Comparison of ENCODE assay signal across 8 mouse cellular contexts in genomic region chr5:127243611-127244010, GRCm38 (mm10). TPM values are rescaled to one million over a fixed set of nuclear protein-coding genes. Genes with fewer than 3 reads are reported as not detected.
DNase-seq lines count a peak whose midpoint lies in the region; ATAC-seq and TF ChIP-seq lines count a peak whose summit lies in the region.

No protein-coding gene starts in this region.

- no peaks in the 10 kb centered on the region; the same call in 1 of the 2 replicates for H3K9me3 ChIP-seq in kidney, postnatal 0 days (replicated peaks; ENCODE audit: low read length)
- H3K9me3 ChIP-seq in forebrain, postnatal 0 days (ENCODE audit: low read length), result no peaks in the 10 kb centered on the region
- no peaks in the 10 kb centered on the region for H3K9me3 ChIP-seq in midbrain, embryonic 16.5 days (replicated peaks; ENCODE audit: control insufficient read depth, low read length, poor library complexity, severe bottlenecking)

- no peaks in the 10 kb centered on the region for H3K36me3 ChIP-seq in kidney, postnatal 0 days (ENCODE audit: insufficient read depth, low read length)
- no peaks in the 10 kb centered on the region for H3K36me3 ChIP-seq in forebrain, postnatal 0 days (ENCODE audit: insufficient read depth)
- no peaks in the 10 kb centered on the region for H3K36me3 ChIP-seq in midbrain, embryonic 16.5 days (ENCODE audit: control insufficient read depth, insufficient read depth, low read length)

- H3K27ac ChIP-seq in kidney, postnatal 0 days, result no peak overlapping the region
- H3K27ac ChIP-seq in forebrain, postnatal 0 days (ENCODE audit: low read depth, low read length), result no peak overlapping the region
- H3K27ac ChIP-seq in midbrain, embryonic 16.5 days (ENCODE audit: low read length), result no peak overlapping the region; the same call in 1 of the 2 replicates

- TF ChIP-seq CTCF in kidney, postnatal 0 days (IDR thresholded peaks at IDR 0.05; ENCODE audit: low read depth), result no peak
- no peak for TF ChIP-seq CTCF in forebrain, postnatal 0 days (IDR thresholded peaks at IDR 0.05; ENCODE audit: low read depth)

- no peaks in the 10 kb centered on the region for H3K4me1 ChIP-seq in kidney, postnatal 0 days (replicated peaks; ENCODE audit: insufficient read depth, low read length)
- peaks cover 9% of the 10 kb centered on the region; the same call in 1 of the 2 replicates for H3K4me1 ChIP-seq in forebrain, postnatal 0 days (ENCODE audit: insufficient read depth)
- H3K4me1 ChIP-seq in midbrain, embryonic 16.5 days (ENCODE audit: control insufficient read depth, insufficient read depth, low read length), result peaks cover 29% of the 10 kb centered on the region

- peak overlapping the region; percentile 85 for H3K4me2 ChIP-seq in kidney, postnatal 0 days (ENCODE audit: low read length)
- peak overlapping the region; percentile 76 for H3K4me2 ChIP-seq in forebrain, postnatal 0 days (ENCODE audit: low read depth)
- H3K4me2 ChIP-seq in midbrain, embryonic 16.5 days (ENCODE audit: low read length), result peak overlapping the region; percentile 87

- H3K4me3 ChIP-seq in kidney, postnatal 0 days (replicated peaks; ENCODE audit: low read depth, low read length), result peak overlapping the region; percentile 42
- H3K4me3 ChIP-seq in forebrain, postnatal 0 days (ENCODE audit: low read depth, low read length), result peak overlapping the region; percentile 51
- H3K4me3 ChIP-seq in midbrain, embryonic 16.5 days (ENCODE audit: low read depth, low read length), result peak overlapping the region; percentile 68

- no peak for DNase-seq in kidney, postnatal 0 days (ENCODE audit: low spot score)
- DNase-seq in kidney, adult 8-10 months, result no peak
- peak; percentile 56 to 61 for DNase-seq in cerebellum, postnatal 36 days
- DNase-seq in forebrain, postnatal 0 days, result no peak
- DNase-seq in layer of hippocampus, postnatal 10 days (ENCODE audit: low spot score in 2 of 2), result no peak
- DNase-seq in adrenal gland, adult 8-10 months, result no peak
- no peak for DNase-seq in ovary, adult 18-20 months (ENCODE audit: low spot score)

- no peak overlapping the region for H3K9ac ChIP-seq in kidney, postnatal 0 days (ENCODE audit: low read depth, low read length)
- H3K9ac ChIP-seq in forebrain, postnatal 0 days, result peak overlapping the region; percentile 25
- H3K9ac ChIP-seq in midbrain, embryonic 16.5 days (ENCODE audit: low read depth, low read length), result peak overlapping the region; percentile 65

- WGBS in kidney, postnatal 0 days, result 10% methylated on average over 13 of the region's 13 CpGs
- 11% methylated on average over 13 of the region's 13 CpGs for WGBS in forebrain, postnatal 0 days
- 6% methylated on average over 13 of the region's 13 CpGs for WGBS in midbrain, embryonic 16.5 days

- no peak for ATAC-seq in kidney, postnatal 0 days (replicated peaks; ENCODE audit: low FRiP score, low read depth)
- ATAC-seq in forebrain, postnatal 0 days, result no peak
- ATAC-seq in midbrain, embryonic 16.5 days, result no peak

- H3K27me3 ChIP-seq in kidney, postnatal 0 days (ENCODE audit: insufficient read depth, low read length), result peaks cover 38% of the 10 kb centered on the region
- peaks cover 30% of the 10 kb centered on the region for H3K27me3 ChIP-seq in forebrain, postnatal 0 days (ENCODE audit: insufficient read depth, low read length)
- H3K27me3 ChIP-seq in midbrain, embryonic 16.5 days (ENCODE audit: control insufficient read depth, insufficient read depth, low read depth, low read length), result peaks cover 8% of the 10 kb centered on the region

RNA-seq across cellular contexts. Expression of gene Tmem132c, which starts 2.0 kb away (rescaled TPM):
- 0.74 and 0.75 TPM in 2 replicates for polyA plus RNA-seq in kidney, postnatal 0 days (2015; fragmentation: Nextera tagmentation; extraction: Ambion mirVana)
- total RNA-seq in forebrain, postnatal 0 days (2014; rRNA removed), result 18.9 and 25.6 TPM in 2 replicates
- 5.2 and 7.5 TPM in 2 replicates for polyA plus RNA-seq in forebrain, postnatal 0 days (2015; fragmentation: Nextera tagmentation; extraction: Ambion mirVana)
- polyA plus RNA-seq in midbrain, embryonic 16.5 days (2015; fragmentation: Nextera tagmentation; extraction: Ambion mirVana), result 11.8 and 12.7 TPM in 2 replicates
- total RNA-seq in layer of hippocampus, postnatal 10 days (2021), result 1 to 10 TPM; 7.1 to 7.5 TPM
- under 1 TPM; 0.35 to 0.75 (median 0.39) TPM for total RNA-seq in adrenal gland, adult 8-10 months (2022)

Comparison
In these comparisons a context has a peak if more than half of its experiments do, and no peak if none do; other contexts are left out.
1. DNase-seq: peak in cerebellum, postnatal 36 days (2 of 2); none in kidney, postnatal 0 days (single experiment), kidney, adult 8-10 months (0 of 2), forebrain, postnatal 0 days (single experiment), layer of hippocampus, postnatal 10 days (0 of 2), adrenal gland, adult 8-10 months (single experiment) and ovary, adult 18-20 months (single experiment).
2. RNA of gene Tmem132c, which starts 2.0 kb away (total RNA-seq): 18.9 to 25.6 TPM in forebrain, postnatal 0 days and 7.1 to 7.5 TPM in layer of hippocampus, postnatal 10 days; 0.35 to 0.75 TPM in adrenal gland, adult 8-10 months; every median in the first group is over 4 times any median in the second.
3. Peak in every context shown above with its lines, with median percentiles within 50 percentile points of each other: H3K4me2 ChIP-seq and H3K4me3 ChIP-seq.